Mouse (Mus musculus) heart, embryonic 11.5 days (tissue): ENCODE results near the gene Glra3. TPM values are rescaled to one million over a fixed set of nuclear protein-coding genes. Genes with fewer than 3 reads are reported as not detected.

Experiments
- ATAC-seq: fragments of 200-750 bp; cut with Nextera tagmentation; replicated peaks from 2 replicates; pipeline ENCODE4 v1.8.0; 2017; ENCODE audit warnings: moderate library complexity; ENCODE audit not compliant: insufficient number of reproducible peaks, low FRiP score, low TSS enrichment
- H3K27ac ChIP-seq: fragments of 300-500 bp; sonication (generic); 2 replicates; pipeline ENCODE4 v1.5.1; 2014; ENCODE audit warnings: mild to moderate bottlenecking, low read depth, low read length
- H3K27me3 ChIP-seq: fragments of 300-500 bp; sonication (generic); 2 replicates; pipeline ENCODE4 v1.6.1; 2014; ENCODE audit warnings: mild to moderate bottlenecking, low read length, mixed read lengths; ENCODE audit not compliant: control insufficient read depth, insufficient read depth
- H3K36me3 ChIP-seq: fragments of 300-500 bp; sonication (generic); 2 replicates; pipeline ENCODE4 v1.6.1; 2014; ENCODE audit warnings: mild to moderate bottlenecking, low read length, moderate library complexity, mixed read lengths; ENCODE audit not compliant: control insufficient read depth, insufficient read depth
- H3K4me1 ChIP-seq: fragments of 300-500 bp; sonication (generic); 2 replicates; pipeline ENCODE4 v1.6.1; 2014; ENCODE audit warnings: low read length; ENCODE audit not compliant: control insufficient read depth, insufficient read depth
- H3K4me2 ChIP-seq: fragments of 300-500 bp; sonication (generic); 2 replicates; pipeline ENCODE4 v1.6.1; 2014; ENCODE audit warnings: mild to moderate bottlenecking, moderate library complexity
- H3K4me3 ChIP-seq: fragments of 300-500 bp; sonication (generic); 2 replicates; pipeline ENCODE4 v1.5.1; 2014; ENCODE audit warnings: low read depth, low read length
- H3K9ac ChIP-seq: fragments of 300-500 bp; sonication (generic); 2 replicates; pipeline ENCODE4 v1.6.1; 2014; ENCODE audit warnings: mild to moderate bottlenecking, low read depth, low read length, moderate library complexity
- H3K9me3 ChIP-seq: fragments of 300-500 bp; sonication (generic); replicated peaks from 2 replicates; pipeline ENCODE4 v1.6.1; 2016; ENCODE audit warnings: low read length; ENCODE audit not compliant: control insufficient read depth
- WGBS: fragments of 180-500 bp; shearing (Covaris S2); extraction: QIAGEN DNeasy Blood & Tissue Kit; methylation state at CpG from one replicate; pipeline ENCODE4 v1.1.7; 2014; ENCODE audit not compliant: insufficient replicate concordance; 5-methylcytosine and 5-hydroxymethylcytosine counted together
- polyA plus RNA-seq: library from polyadenylated mRNA; unstranded; fragments of >200 nt; fragmentation: Nextera tagmentation; extraction: Ambion mirVana; gene quantifications from 2 replicates; pipeline ENCODE4 v1.2.1, GENCODE M21; 2014

The Glra3 gene
- 0.07 TPM in 1 of 2 replicates, not detected in the other for polyA plus RNA-seq

GRCm38 (mm10) chr8:55939870-55940525, at the start of gene Glra3:
Gene Glra3, plus strand, starts transcription at chr8:55940460.
- 15% methylated on average over 11 of the region's 11 CpGs for WGBS
- peak; percentile 14; the same call in 1 of the 2 replicates for ATAC-seq
- H3K9me3 ChIP-seq, result no peaks in the 10 kb centered on the region
- no peak within 1 kb of the TSS for H3K4me3 ChIP-seq
- no peak within 1 kb of the TSS for H3K9ac ChIP-seq
- H3K4me2 ChIP-seq, result peak within 1 kb of the TSS; percentile 45
- no peak within 1 kb of the TSS for H3K27ac ChIP-seq
- H3K4me1 ChIP-seq, result 0 out of 2 replicates have a peak, but pooled peaks cover 4% of the 10 kb centered on the region
- no peaks in the 10 kb centered on the region for H3K36me3 ChIP-seq
- H3K27me3 ChIP-seq, result no peaks in the 10 kb centered on the region

DNA sequence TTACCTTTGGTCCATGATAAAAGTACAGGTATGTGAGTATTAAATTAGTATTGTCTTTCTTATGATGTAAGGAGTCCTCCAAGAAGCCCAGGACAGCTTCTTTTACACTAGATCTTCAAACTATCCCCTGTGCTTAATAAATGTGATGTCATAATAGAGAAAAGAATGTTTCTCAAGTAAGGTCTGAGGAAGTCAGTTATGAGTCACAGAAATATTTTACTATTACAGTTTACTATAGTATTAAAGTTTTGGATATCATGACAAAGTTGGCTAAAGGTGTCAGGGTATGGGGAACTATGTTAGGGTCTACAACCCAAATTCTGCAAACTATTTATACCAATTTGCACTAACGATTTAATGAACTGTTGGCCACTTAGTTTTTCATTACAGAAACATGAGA, 33.4 kb upstream of the Glra3 start, which contains the start of gene Adam29:
Gene Adam29, minus strand, starts transcription at position 101 of the 400 bp plus-strand sequence.
- H3K36me3 ChIP-seq, result no peaks in the 10 kb centered on the region
- H3K4me2 ChIP-seq, result no peak within 1 kb of the TSS
- no peak within 1 kb of the TSS for H3K4me3 ChIP-seq
- no peak within 1 kb of the TSS for H3K9ac ChIP-seq
- 83% methylated on average over 1 of the region's 1 CpGs for WGBS
- no peaks in the 10 kb centered on the region for H3K9me3 ChIP-seq
- no peaks in the 10 kb centered on the region for H3K4me1 ChIP-seq
- H3K27me3 ChIP-seq, result no peaks in the 10 kb centered on the region
- H3K27ac ChIP-seq, result no peak within 1 kb of the TSS
- ATAC-seq, result no peak

DNA sequence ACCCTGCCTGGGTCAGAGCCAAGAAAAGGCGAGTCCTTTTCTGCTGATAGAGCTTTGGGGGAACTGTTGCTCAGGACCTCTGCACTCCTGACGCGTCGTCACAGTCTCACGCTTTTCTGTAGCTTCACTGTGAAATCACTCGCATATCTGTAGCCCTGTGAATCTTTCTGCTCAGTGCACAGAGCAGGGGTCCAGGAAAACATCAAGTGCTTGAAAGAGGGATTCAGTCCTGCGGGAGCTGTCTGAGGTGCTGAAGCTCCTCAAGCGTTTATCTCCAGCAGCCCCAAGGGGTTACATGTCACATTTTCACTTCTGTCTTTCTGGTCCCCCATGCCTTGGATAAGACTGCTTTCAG, 243 bp downstream of the Glra3 start:
- 0 out of 2 replicates have a peak, but pooled peaks cover 4% of the 10 kb centered on the region for H3K4me1 ChIP-seq
- ATAC-seq, result peak; percentile 46; the same call in 1 of the 2 replicates
- H3K27ac ChIP-seq, result no peak overlapping the region
- no peaks in the 10 kb centered on the region for H3K9me3 ChIP-seq
- H3K9ac ChIP-seq, result no peak overlapping the region
- WGBS, result 0% methylated on average over 8 of the region's 8 CpGs
- H3K4me3 ChIP-seq, result no peak overlapping the region
- peak overlapping the region; percentile 45 for H3K4me2 ChIP-seq
- H3K36me3 ChIP-seq, result no peaks in the 10 kb centered on the region
- H3K27me3 ChIP-seq, result no peaks in the 10 kb centered on the region

DNA sequence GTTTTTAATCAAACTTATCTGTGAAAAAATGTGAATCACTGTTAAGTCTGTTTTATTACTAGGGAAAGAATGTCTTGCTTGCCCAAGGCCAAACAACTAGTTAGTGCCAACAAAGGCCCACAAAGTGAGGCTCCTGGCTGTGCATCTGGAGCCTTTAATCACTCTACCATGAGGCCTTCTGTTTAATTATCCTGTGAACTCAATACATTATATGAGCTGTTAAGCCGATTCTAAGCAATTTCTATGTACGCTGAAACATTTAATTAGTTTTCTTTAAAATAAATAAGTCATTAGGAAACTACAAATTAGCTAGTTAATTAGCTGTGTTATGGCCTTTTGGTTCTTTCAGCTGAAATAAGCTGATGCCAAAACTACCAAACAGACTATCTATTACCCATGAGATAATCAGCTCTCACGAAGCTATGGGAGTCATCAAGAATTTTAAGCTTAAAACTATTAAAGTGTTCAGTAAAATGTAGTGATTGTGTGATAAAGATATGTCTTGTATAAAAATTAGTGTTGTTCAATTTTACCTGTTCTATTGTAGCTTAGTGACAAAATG, 24.6 kb downstream of the Glra3 start:
- no peak for ATAC-seq
- Histone ChIP-seq H3K27me3 (no peaks in the 10 kb centered on the region), H3K4me1 (no peaks in the 10 kb centered on the region), H3K4me3 (no peak overlapping the region), H3K9me3 (no peaks in the 10 kb centered on the region), H3K27ac (no peak overlapping the region), H3K36me3 (no peaks in the 10 kb centered on the region), H3K9ac (no peak overlapping the region), H3K4me2 (no peak overlapping the region)
- 83% methylated on average over 3 of the region's 3 CpGs for WGBS

DNA sequence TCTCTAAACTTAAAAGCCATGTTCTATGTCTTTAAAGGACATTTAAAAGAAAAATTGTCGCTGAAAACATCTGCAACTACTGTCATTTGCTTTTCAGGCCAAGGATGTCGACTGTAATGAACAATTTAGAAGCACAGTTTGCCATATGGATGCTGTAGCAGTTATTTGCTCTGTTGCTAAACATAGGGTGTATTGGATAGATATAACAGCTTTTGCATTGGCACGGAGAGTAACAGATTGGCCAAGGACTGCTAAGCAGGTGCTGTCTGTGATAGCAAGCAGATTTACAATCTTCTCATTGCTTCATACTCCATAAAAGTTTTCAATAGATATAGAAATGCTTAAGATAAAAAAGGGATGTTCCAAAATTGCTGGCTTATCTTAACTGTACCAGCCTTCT, 57.6 kb downstream of the Glra3 start:
- H3K4me3 ChIP-seq, result no peak overlapping the region
- H3K27me3 ChIP-seq, result no peaks in the 10 kb centered on the region
- no peaks in the 10 kb centered on the region for H3K4me1 ChIP-seq
- no peak overlapping the region for H3K27ac ChIP-seq
- no peaks in the 10 kb centered on the region for H3K36me3 ChIP-seq
- WGBS, result 62% methylated on average over 3 of the region's 3 CpGs
- no peak overlapping the region for H3K9ac ChIP-seq
- no peaks in the 10 kb centered on the region for H3K9me3 ChIP-seq
- no peak overlapping the region for H3K4me2 ChIP-seq
- ATAC-seq, result no peak

DNA sequence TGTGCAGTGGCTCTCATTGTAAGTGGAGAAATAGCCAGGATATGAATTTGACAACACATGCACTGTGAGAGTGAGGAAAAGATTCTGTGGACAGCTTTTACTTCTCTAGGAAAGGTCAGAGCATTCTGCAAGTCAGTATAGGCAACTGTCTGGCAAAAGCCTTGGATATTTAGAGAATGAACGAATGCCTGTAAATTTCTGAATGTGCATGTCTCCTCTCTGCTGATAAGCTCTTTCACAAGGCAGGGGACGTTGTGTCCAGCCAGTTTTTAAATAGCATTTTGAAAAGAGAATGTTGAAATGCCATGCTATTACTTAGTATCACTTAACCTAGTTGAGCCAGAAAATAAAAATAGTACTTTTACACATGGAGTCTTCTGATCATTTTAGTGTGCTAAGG, 114.1 kb downstream of the Glra3 start:
- no peak overlapping the region for H3K9ac ChIP-seq
- ATAC-seq, result no peak
- H3K36me3 ChIP-seq, result no peaks in the 10 kb centered on the region
- H3K9me3 ChIP-seq, result no peaks in the 10 kb centered on the region
- no peaks in the 10 kb centered on the region for H3K4me1 ChIP-seq
- H3K4me3 ChIP-seq, result no peak overlapping the region
- WGBS, result 45% methylated on average over 2 of the region's 2 CpGs
- no peak overlapping the region for H3K27ac ChIP-seq
- H3K4me2 ChIP-seq, result no peak overlapping the region
- H3K27me3 ChIP-seq, result no peaks in the 10 kb centered on the region

GRCm38 (mm10) chr8:56063081-56063480, 122.8 kb downstream of the Glra3 start:
- Histone ChIP-seq H3K27me3 (no peaks in the 10 kb centered on the region), H3K9ac (no peak overlapping the region), H3K4me3 (no peak overlapping the region), H3K27ac (no peak overlapping the region), H3K36me3 (no peaks in the 10 kb centered on the region), H3K4me1 (no peaks in the 10 kb centered on the region), H3K4me2 (no peak overlapping the region), H3K9me3 (no peaks in the 10 kb centered on the region)
- ATAC-seq, result no peak
- 18% methylated on average over 3 of the region's 3 CpGs for WGBS

DNA sequence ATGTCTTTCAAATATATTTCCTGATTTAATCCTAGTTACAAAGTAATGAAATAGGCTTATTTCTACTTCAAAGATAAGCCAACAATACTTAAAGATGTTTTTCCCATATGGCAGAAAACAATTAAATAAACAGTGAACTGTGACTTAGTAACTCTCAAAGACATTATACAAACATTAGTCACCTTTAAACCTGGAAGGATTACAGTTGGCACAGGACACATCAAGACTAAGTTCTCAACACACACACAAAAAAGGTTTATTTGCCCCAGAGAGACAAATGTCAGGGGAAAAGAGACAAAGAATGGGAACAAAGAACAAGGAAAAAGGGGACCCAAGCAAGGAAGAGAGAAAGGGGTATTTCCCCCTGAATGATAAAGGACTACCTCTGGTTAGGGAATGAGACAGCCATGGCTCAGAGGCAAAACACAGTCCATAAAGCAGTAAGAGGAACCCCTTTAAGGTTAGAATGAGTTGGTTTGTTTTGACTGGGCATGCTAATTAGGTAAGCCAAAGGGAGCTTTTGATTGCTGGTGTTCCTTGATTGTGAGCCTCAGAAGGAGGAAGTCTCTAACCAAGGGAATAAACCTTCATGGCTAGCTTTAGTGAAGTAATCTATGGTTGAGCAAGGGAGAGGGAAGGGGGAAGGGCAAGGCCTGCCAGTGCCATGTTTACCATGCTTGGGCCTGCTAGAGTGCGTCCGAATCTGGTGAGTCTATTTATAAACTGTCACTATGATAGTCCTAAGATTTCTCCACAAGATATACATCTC, 130.4 kb downstream of the Glra3 start:
- no peaks in the 10 kb centered on the region for H3K36me3 ChIP-seq
- H3K9ac ChIP-seq, result no peak overlapping the region
- H3K4me1 ChIP-seq, result no peaks in the 10 kb centered on the region
- H3K4me3 ChIP-seq, result no peak overlapping the region
- ATAC-seq, result no peak
- no peak overlapping the region for H3K27ac ChIP-seq
- no peaks in the 10 kb centered on the region for H3K27me3 ChIP-seq
- no peak overlapping the region for H3K4me2 ChIP-seq
- 59% methylated on average over 2 of the region's 2 CpGs for WGBS
- no peaks in the 10 kb centered on the region for H3K9me3 ChIP-seq
